Mouse (Mus musculus) small intestine, adult 2 months (tissue): ENCODE data around the gene Srarp.

Source experiments
- CTCF ChIP-seq: fragments of 200-500 bp; IDR thresholded peaks from 2 replicates; pipeline ENCODE4 v1.5.1; 2012; ENCODE audit warnings: low read depth, mild to moderate bottlenecking, control low read depth, inconsistent platforms, low read length, moderate library complexity, mixed read lengths; ENCODE audit not compliant: insufficient replicate concordance, insufficient read length; ENCODE audit errors: extremely low read depth
- POLR2A ChIP-seq: fragments of 200-500 bp; IDR thresholded peaks from 2 replicates; pipeline ENCODE4 v1.6.1; 2012; ENCODE audit warnings: low read depth, mild to moderate bottlenecking, control low read depth, inconsistent platforms, low read length, moderate library complexity

- TF ChIP-seq POLR2A (no peak), CTCF (no peak)
Observed at GRCm38 (mm10) chr4:141466289-141466795, 30.4 kb upstream of the Srarp start.
